Mouse (Mus musculus) midbrain, embryonic 12.5 days (tissue): ENCODE measurements around the gene Gpx8. TPM values are rescaled to one million over a fixed set of nuclear protein-coding genes. Genes with fewer than 3 reads are reported as not detected.
"Not testable (repeated sequence)": the region's sequence is repeated elsewhere in the genome, so short reads cannot be mapped to it uniquely, and the experiment has no call there.

ENCODE experiments used
- ATAC-seq: fragments of 200-750 bp; cut with Nextera tagmentation; 2 replicates; pipeline ENCODE4 v1.8.0; 2017; ENCODE audit warnings: low read depth, moderate TSS enrichment, moderate library complexity; ENCODE audit not compliant: low FRiP score
- H3K27ac ChIP-seq: fragments of 300-500 bp; sonication (generic); replicated peaks from 2 replicates; pipeline ENCODE4 v1.5.1; 2016; ENCODE audit warnings: mild to moderate bottlenecking
- H3K27me3 ChIP-seq: fragments of 300-500 bp; sonication (generic); 2 replicates; pipeline ENCODE4 v1.6.1; 2016; ENCODE audit warnings: mild to moderate bottlenecking
- H3K36me3 ChIP-seq: fragments of 300-500 bp; sonication (generic); 2 replicates; pipeline ENCODE4 v1.6.1; 2016
- H3K4me1 ChIP-seq: fragments of 300-500 bp; sonication (generic); 2 replicates; pipeline ENCODE4 v1.6.1; 2016
- H3K4me2 ChIP-seq: fragments of 300-500 bp; sonication (generic); replicated peaks from 2 replicates; pipeline ENCODE4 v1.6.1; 2016; ENCODE audit warnings: mild to moderate bottlenecking, moderate library complexity
- H3K4me3 ChIP-seq: fragments of 300-500 bp; sonication (generic); 2 replicates; pipeline ENCODE4 v1.5.1; 2016; ENCODE audit warnings: mild to moderate bottlenecking
- H3K9ac ChIP-seq: fragments of 300-500 bp; sonication (generic); replicated peaks from 2 replicates; pipeline ENCODE4 v1.6.1; 2016; ENCODE audit warnings: mild to moderate bottlenecking, moderate library complexity
- H3K9me3 ChIP-seq: fragments of 300-500 bp; sonication (generic); 2 replicates; pipeline ENCODE4 v1.6.1; 2016; ENCODE audit warnings: mild to moderate bottlenecking
- WGBS: fragments of 180-500 bp; shearing (Covaris S2); methylation state at CpG from one replicate; pipeline ENCODE4 v1.1.7; 2016; 5-methylcytosine and 5-hydroxymethylcytosine counted together
- polyA plus RNA-seq: library from polyadenylated mRNA; unstranded; fragments of >200 nt; fragmentation: Nextera tagmentation; extraction: Ambion mirVana; gene quantifications from 2 replicates; pipeline ENCODE4 v1.2.1, GENCODE M21; 2016

Gene Gpx8
- polyA plus RNA-seq, 1 experiment from 2014 or later = 102 TPM

- H3K4me3 ChIP-seq = no peak overlapping the region
- peaks cover 12% of the 10 kb centered on the region for H3K27me3 ChIP-seq
- H3K9me3 ChIP-seq = no peaks in the 10 kb centered on the region
- no peak overlapping the region for H3K4me2 ChIP-seq
- no peak for ATAC-seq
- WGBS = 88% methylated on average over 2 of the region's 2 CpGs
- H3K9ac ChIP-seq = no peak overlapping the region
- no peak overlapping the region for H3K27ac ChIP-seq
- no peaks in the 10 kb centered on the region for H3K36me3 ChIP-seq
- H3K4me1 ChIP-seq = no peaks in the 10 kb centered on the region
These were observed 24.7 kb downstream of the Gpx8 start for GRCm38 (mm10) chr13:113021521-113021920.

GRCm38 (mm10) chr13:113013174-113013953, 32.8 kb downstream of the Gpx8 start:
- not testable (repeated sequence) for H3K4me3 ChIP-seq, H3K27me3 ChIP-seq, ATAC-seq, H3K27ac ChIP-seq, H3K9ac ChIP-seq, H3K9me3 ChIP-seq, H3K36me3 ChIP-seq, H3K4me1 ChIP-seq, H3K4me2 ChIP-seq
- 66% methylated on average over 20 of the region's 20 CpGs for WGBS

GRCm38 (mm10) chr13:113012683-113013082, 33.5 kb downstream of the Gpx8 start:
- Histone ChIP-seq H3K4me2 (no peak overlapping the region), H3K4me3 (no peak overlapping the region), H3K9me3 (no peaks in the 10 kb centered on the region), H3K27ac (no peak overlapping the region), H3K36me3 (no peaks in the 10 kb centered on the region), H3K27me3 (no peaks in the 10 kb centered on the region), H3K4me1 (no peaks in the 10 kb centered on the region), H3K9ac (no peak overlapping the region)
- ATAC-seq = no peak
- 75% methylated on average over 6 of the region's 6 CpGs for WGBS

- Histone ChIP-seq H3K36me3 (no peaks in the 10 kb centered on the region), H3K4me1 (peaks cover 10% of the 10 kb centered on the region), H3K4me3 (no peak overlapping the region), H3K27me3 (peaks cover 61% of the 10 kb centered on the region), H3K9me3 (no peaks in the 10 kb centered on the region), H3K4me2 (no peak overlapping the region), H3K9ac (no peak overlapping the region), H3K27ac (no peak overlapping the region)
- WGBS = 73% methylated on average over 9 of the region's 9 CpGs
- no peak for ATAC-seq
These were observed 45.5 kb downstream of the Gpx8 start for GRCm38 (mm10) chr13:113000576-113001318.

- Histone ChIP-seq H3K36me3 (no peaks in the 10 kb centered on the region), H3K27ac (no peak overlapping the region), H3K9ac (no peak overlapping the region), H3K4me2 (no peak overlapping the region), H3K4me3 (no peak overlapping the region), H3K27me3 (peaks cover 67% of the 10 kb centered on the region), H3K4me1 (peaks cover 10% of the 10 kb centered on the region), H3K9me3 (no peaks in the 10 kb centered on the region)
- 83% methylated on average over 3 of the region's 3 CpGs for WGBS
- ATAC-seq = no peak
These were observed 46.1 kb downstream of the Gpx8 start for GRCm38 (mm10) chr13:113000090-113000489.

DNA sequence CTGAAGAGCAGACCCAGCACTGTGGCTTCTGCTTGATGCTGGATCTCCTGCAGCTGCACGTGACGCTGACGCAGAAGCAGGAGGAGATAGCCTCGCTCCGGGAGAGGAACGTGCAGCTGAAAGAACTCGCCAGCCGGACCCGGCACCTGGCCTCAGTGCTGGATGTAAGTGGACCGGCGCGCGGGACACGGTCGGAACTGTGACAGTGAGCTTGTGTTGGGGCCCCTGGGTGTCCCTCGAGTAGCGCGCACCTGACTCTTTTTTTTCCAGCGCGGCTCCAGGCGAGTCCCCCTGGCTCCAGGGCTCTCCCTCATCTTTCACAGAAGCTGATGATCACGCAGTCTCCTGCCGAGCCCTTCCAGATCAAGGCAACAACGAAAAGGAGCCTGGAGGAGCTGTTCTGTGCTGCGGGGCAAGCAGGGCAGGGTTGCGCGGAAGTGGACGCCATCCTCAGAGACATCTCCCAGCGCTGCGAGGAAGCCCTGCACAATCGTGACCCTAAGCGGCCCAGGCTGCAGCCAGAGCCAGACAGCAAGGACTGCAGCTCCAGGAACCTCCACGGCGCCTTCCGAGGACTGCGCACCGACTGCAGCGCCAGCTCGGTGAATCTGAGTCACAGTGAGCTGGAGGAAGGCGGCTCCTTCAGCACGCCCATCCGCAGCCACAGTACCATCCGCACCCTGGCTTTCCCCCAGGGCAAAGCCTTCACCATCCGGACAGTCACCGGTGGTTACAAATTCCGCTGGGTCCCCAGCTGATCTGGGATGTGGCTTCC, 47.6 kb downstream of the Gpx8 start:
- Histone ChIP-seq H3K27me3 (peaks cover 82% of the 10 kb centered on the region), H3K4me3 (peak overlapping the region; percentile 51), H3K36me3 (no peaks in the 10 kb centered on the region), H3K9me3 (no peaks in the 10 kb centered on the region), H3K27ac (no peak overlapping the region), H3K4me1 (peaks cover 18% of the 10 kb centered on the region), H3K4me2 (peak overlapping the region; percentile 87), H3K9ac (peak overlapping the region; percentile 58)
- WGBS = under 1% methylated on average over 46 of the region's 46 CpGs
- ATAC-seq = peak; percentile 28; the same call in 1 of the 2 replicates

- Histone ChIP-seq H3K4me1 (peaks cover 25% of the 10 kb centered on the region), H3K36me3 (no peaks in the 10 kb centered on the region), H3K4me2 (no peak overlapping the region), H3K27me3 (peaks cover 94% of the 10 kb centered on the region), H3K9ac (no peak overlapping the region), H3K9me3 (no peaks in the 10 kb centered on the region), H3K4me3 (no peak overlapping the region), H3K27ac (no peak overlapping the region)
- 71% methylated on average over 6 of the region's 6 CpGs for WGBS
- no peak for ATAC-seq
These were observed 48.8 kb downstream of the Gpx8 start for GRCm38 (mm10) chr13:112997369-112997768.

- WGBS = 67% methylated on average over 4 of the region's 4 CpGs
- no peak for ATAC-seq
- Histone ChIP-seq H3K9ac (no peak overlapping the region), H3K4me2 (no peak overlapping the region), H3K9me3 (no peaks in the 10 kb centered on the region), H3K36me3 (no peaks in the 10 kb centered on the region), H3K27me3 (peaks cover 93% of the 10 kb centered on the region), H3K27ac (no peak overlapping the region), H3K4me3 (no peak overlapping the region), H3K4me1 (peaks cover 25% of the 10 kb centered on the region)
These were observed 49.8 kb downstream of the Gpx8 start for GRCm38 (mm10) chr13:112996407-112996806.

- no peaks in the 10 kb centered on the region for H3K9me3 ChIP-seq
- no peak overlapping the region for H3K27ac ChIP-seq
- WGBS = under 1% methylated on average over 25 of the region's 25 CpGs
- H3K4me1 ChIP-seq = peaks cover 31% of the 10 kb centered on the region
- peaks cover 97% of the 10 kb centered on the region for H3K27me3 ChIP-seq
- peak overlapping the region; percentile 49 for H3K4me3 ChIP-seq
- H3K36me3 ChIP-seq = no peaks in the 10 kb centered on the region
- H3K4me2 ChIP-seq = peak overlapping the region; percentile 91
- peak; percentile 52 for ATAC-seq
- H3K9ac ChIP-seq = peak overlapping the region; percentile 43
These were observed 52.0 kb downstream of the Gpx8 start for GRCm38 (mm10) chr13:112994191-112994590.

GRCm38 (mm10) chr13:112993531-112994152, 52.6 kb downstream of the Gpx8 start, which contains the start of gene Mcidas:
Mcidas (plus strand) TSS chr13:112993845.
- Histone ChIP-seq H3K4me3 (peak within 1 kb of the TSS; percentile 49), H3K9ac (peak within 1 kb of the TSS; percentile 43), H3K9me3 (no peaks in the 10 kb centered on the region), H3K27ac (no peak within 1 kb of the TSS), H3K36me3 (no peaks in the 10 kb centered on the region), H3K27me3 (peaks cover 97% of the 10 kb centered on the region), H3K4me1 (peaks cover 32% of the 10 kb centered on the region), H3K4me2 (peak within 1 kb of the TSS; percentile 91)
- peak; percentile 45 for ATAC-seq
- WGBS = 0% methylated on average over 60 of the region's 63 CpGs
